Mouse (Mus musculus) left cerebral cortex, adult 9 months (tissue): Measurements from ENCODE around the gene Ftcd.

Source experiments
- DNase-seq, 2 experiments: peaks; one replicate each; pipeline ENCODE4 v3.0.0; 2022; ENCODE audit warnings: low spot score in 2 of 2

Ftcd gene

GRCm38 (mm10) chr10:76612473-76612872 lies 37.0 kb downstream of the Ftcd start:
- DNase-seq, result no peak

DNA sequence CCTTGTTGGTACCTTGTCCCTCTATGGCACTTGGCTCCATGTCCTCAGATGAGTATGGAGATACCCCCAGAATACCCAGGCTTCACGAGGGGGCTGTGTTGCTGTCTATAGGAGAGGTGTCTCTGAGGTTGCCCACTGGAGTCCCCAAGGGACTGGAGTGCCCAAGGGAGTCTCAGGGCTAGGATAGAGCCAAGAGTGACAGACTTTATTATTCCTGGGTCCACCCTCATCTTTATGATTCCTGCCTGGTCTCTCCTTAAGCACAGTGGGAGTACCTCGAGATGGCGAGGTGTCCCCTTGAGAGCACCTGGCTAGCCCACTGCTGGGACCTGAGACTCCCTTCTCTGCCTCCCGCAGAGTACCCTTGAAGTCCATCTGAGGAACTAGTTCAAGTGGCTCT lies 47.0 kb downstream of the Ftcd start:
- no peak for DNase-seq

DNA sequence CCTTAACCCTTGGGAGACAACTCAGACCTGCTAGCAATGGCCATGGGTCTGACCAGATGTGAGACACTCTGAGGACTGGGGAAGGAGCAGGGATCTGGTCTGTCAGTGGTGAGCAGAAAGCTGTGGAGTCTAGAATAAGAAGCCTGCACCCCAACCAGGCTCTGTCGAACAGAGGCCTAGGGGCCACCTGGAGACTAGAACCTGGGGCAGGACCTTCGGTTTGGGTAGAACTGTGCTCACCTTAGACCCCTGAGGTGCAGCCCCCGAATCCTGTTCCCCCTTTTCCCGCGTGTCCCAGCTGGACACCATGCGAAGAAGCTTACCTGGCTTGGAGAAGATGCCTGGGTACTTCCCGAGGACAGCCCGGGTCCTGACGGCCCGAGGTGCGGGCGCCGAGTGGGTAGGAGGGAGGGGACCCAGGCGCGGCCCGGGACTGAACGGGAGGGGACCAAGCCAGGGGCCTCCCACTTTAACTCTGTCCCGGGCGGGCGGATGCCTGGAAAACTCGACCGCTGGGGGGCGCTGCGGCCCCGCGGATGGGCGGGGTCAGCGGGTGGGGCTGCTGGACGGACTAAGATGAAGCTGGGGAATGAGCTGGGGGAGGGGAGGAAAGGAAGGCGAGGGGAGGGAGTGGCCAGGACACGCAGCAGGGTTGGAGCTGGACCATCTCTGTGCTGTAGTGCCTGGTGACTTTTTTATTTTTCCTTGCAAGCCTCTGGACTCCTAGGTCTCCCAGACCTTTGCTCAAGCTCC lies 47.7 kb downstream of the Ftcd start, which contains the start of gene Col6a2:
TSS of gene Col6a2 (minus strand) at position 703 of the 753 bp plus-strand sequence.
- peak; percentile 28 to 70 for DNase-seq

DNA sequence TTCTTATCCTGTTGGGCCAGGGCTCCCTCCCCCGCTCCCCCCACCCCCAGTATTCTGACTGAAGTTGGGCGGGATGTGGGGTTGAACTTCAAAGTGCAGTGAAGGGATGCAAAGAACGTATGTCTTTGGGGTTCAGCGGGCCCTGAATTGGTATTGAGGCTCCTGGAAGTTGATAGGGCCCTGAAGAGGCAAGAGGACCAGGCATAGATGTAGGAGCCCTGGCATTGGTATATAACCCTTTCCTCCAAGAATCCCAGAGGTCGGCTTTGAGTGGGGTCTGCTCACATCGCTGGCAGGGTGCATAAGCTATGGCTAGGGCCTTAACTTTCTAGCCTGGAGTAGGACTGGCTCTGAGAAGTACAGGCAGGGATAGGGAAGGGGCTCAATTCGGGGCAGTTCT lies 48.3 kb downstream of the Ftcd start:
- DNase-seq, result no peak

GRCm38 (mm10) chr10:76624903-76625302 lies 49.5 kb downstream of the Ftcd start:
- no peak for DNase-seq

- no peak for DNase-seq
Measured at GRCm38 (mm10) chr10:76627714-76628113, 52.3 kb downstream of the Ftcd start.

DNA sequence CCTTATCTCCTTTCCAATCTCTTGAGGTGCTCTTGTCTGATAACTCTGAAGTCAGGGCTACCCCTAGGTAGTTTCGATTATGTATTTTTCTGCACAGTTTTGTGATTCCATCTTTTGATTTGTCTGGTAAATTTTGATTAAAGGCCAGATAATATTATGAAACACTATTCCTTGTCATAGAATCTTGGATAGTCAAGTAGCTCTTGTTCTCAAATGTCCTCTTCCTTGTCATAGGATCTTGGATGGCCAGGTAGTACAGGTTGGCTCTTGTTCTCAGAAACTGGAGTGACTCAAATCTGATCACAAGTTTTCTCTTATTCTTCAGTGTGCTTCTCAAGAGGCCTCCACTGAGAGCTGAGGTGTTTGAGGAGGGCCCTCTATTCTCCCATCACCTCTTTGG lies 55.2 kb downstream of the Ftcd start:
- no peak for DNase-seq

- peak; percentile 14 to 64 for DNase-seq
Measured at GRCm38 (mm10) chr10:76632630-76633029, 57.2 kb downstream of the Ftcd start.

DNA sequence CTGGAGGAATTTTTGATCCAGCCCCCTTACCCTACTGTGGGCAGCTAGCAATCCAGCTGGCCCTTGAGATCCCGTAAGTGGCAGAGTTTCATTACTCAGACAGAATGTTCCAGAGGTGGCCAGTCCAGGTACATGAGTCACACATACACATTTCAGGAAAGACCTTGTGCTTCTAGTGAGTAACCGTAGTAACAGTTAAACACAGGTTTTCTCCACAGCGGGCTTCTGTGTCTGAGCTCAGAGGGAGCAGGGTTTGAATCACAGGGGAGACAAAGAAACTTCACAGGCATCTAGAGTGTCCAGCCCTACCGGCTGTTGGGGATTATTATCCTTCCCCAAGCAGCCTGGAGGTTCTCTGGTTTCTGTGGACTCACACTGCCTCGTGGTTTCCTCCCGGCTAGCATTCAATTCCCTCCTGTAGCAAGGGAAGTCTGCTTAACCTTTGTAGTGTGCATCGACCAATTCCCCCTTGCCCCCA lies 58.7 kb downstream of the Ftcd start:
- no peak for DNase-seq

DNA sequence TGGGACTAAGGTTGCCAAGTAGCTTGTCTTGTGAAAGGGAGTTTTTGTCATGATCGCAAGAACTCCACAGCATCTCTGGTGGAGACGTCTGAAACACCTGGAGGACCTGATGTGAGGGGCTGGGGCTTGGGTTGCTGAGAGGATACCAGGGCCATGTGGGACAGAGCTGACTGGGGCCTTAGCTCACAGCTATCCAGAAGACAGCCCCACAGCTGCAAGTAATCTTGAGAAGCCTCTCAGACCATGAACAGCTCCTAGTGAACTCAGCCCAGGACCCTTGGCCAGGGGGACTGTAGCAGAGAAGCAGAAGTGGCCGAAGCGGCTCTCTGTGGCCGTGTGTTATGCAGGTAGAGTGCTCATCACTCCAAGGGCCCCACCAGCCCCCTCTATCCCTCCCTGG lies 59.1 kb downstream of the Ftcd start:
- no peak for DNase-seq

DNA sequence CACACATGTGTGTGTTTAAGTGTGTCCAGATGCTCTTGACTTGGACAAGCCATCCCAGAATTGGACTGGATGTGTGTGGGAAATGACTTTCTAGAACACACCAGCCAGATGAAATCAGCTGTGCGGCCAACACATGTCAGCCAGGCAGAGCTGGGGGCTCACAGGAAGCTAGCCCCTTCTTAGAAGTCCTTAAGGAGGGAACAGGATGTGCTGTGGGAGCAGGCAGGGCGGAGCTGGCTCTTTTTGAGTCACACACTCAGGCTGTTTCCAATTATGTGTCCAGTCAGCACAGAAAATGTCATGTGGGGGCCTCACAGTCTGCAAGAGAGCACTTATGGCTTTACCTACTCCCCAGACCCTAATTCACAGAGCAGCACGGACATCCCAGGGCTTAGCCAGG lies 60.6 kb downstream of the Ftcd start:
- DNase-seq, result no peak

DNA sequence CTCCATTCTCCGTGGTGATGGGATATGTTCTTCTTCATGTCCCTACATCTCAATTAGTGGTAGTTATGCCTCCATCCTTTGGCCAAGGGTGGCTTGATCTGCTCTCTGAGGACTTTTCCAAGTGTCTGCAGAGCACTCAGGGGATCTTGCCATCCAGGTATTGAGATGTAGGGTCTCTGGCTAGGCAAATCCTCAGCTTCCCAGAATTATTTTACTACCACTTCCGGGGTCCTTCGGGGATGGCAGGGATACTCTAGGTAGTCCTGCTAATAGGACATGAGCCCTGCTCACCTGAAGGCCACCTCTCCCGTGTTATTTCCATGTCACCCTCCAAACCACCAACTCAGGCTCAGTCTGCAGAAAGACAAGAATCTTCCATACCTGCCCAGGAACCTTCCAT lies 61.2 kb downstream of the Ftcd start:
- DNase-seq, result no peak
